1 mouse cellular context compared by ENCODE assay signal in the genomic region with DNA sequence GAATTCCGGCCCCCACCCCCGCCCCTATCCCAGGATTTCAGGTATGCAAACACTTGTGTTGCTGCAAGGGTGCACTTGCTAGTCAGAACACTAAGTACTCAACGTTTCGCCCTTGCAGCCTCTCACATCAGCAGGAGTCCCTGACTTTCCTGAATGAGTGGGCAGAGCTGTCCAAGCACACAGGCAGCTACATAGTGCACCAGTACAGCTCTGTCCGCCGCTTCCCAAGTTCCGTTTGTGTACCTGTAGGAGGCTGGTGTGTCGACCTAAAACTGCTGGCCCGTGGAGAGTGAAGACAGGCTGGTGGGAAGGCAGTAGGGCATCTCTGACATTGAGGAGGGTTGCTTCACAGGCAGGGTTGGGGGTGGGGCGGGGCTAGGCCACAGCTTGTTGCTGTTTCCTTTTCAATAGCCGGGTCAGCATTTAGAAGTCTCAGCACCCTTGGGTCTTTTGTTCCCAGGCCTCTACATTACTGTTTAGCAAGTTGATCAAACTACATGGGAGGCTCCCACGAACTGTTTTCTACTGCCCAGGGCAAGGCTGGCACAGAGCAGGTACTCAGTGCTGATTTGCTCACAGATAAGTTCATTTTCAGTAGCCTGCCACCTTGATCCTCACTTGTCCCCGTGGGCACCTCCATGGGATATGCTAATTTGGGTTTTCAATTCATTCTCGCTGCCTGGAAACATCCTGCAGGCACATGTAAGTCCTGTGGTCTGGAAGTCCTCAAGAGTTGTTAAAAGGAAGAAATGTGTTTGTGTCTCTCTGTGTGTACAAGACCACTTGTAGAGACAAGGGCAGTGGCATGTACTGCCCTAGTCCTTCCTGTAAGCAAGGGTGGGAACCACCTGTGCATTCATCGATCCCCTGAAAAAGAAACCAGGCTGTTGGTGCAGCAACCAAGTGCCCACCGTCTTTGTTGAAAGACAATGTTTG.
TF ChIP-seq lines count a peak whose summit lies in the region.

No protein-coding gene starts in this region.

TF ChIP-seq in myocyte, 11 proteins besides CTCF, POLR2A, EP300 and RAD21 (continued from another document):
- no peak for TF ChIP-seq REST (IDR thresholded peaks at IDR 0.05; ENCODE audit: insufficient read depth, insufficient read length)
TF ChIP-seq in myocyte: peak in this region for 1.
